ENCODE assay signal across 1 mouse cellular context in the genomic region with DNA sequence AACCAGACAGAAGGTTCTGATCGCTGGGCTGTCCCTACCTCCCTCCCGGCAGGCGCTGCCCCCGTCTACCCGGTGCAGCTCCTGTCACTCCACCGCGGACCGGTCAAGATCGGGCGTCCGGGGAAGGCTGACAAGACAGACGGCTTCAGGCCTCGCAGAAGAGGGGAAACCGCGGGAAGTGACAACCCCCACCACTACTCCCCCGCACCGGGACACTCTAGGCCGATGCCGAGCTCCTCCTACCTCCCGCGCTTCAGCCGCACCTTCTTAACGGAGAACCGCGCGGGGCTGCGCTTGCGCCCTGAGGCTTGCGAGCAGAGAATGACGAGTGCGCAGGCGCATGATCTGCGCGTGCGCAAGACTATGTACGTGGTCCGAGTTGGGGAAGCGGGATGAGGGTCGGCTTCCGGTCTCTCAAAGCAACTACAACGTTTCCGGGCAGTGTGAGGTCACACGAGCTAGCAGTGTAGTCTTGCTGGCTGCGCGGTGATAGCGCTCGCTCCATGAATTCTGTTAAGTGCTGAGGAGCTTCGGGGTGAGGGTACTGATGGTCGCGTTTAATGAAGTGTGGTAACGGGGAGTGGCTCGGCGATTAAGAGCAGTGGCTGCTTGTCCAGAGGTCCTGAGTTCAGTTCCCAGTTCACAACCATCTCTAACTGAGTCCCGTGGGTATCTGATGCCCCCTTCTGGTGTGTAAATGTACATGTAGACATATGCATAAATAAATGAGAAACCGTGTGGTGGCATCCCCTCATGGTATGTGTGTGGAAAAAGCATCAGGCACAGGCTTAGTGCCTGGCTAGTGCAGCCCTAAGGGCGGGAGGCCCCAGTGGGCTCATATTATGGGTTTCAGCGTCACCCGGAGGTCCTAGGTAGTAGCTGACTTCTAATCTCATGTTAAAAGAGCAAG.
TF ChIP-seq lines count a peak whose summit lies in the region.

A gene (minus strand): TSS at position 282 of the 910 bp plus-strand sequence.

TF ChIP-seq in MEL, 35 proteins besides CTCF, POLR2A, EP300 and RAD21 (continued from another document):
- TF ChIP-seq E2F4 (IDR thresholded peaks at IDR 0.05; ENCODE audit: borderline replicate concordance, low read depth, low read length) (peak; percentile 70; the same call in 1 of the 2 replicates), SIN3A (IDR thresholded peaks at IDR 0.05; ENCODE audit: low read length) (peak; percentile 74), SMC3 (IDR thresholded peaks at IDR 0.05; ENCODE audit: low read depth, low read length) (peak; percentile 35), NRF1 (IDR thresholded peaks at IDR 0.05; ENCODE audit: insufficient read depth, low read depth, low read length, poor library complexity, severe bottlenecking) (peak; percentile 100; the same call in 1 of the 2 replicates), ZC3H11A (IDR thresholded peaks at IDR 0.05; ENCODE audit: low read depth, low read length) (0 out of 2 replicates have a peak, but pooled peaks have one; percentile 8), ETS1 (IDR thresholded peaks at IDR 0.05; ENCODE audit: low read depth, low read length) (no peak; the same call in 1 of the 2 replicates), CHD1 (IDR thresholded peaks at IDR 0.05; ENCODE audit: low read depth, low read length) (no peak), NELFE (IDR thresholded peaks at IDR 0.05; ENCODE audit: low read depth, low read length) (peak; percentile 97)
